Mouse (Mus musculus) bone marrow macrophage, adult 2 months (primary cell): ENCODE measurements around the gene Ffar3. TPM values are rescaled to one million over a fixed set of nuclear protein-coding genes. Genes with fewer than 3 reads are reported as not detected.
A peak's percentile ranks its signal among the peaks of the same experiment; 100 is the strongest.
"Not testable (repeated sequence)": the region's sequence is repeated elsewhere in the genome, so short reads cannot be mapped to it uniquely, and the experiment has no call there.

Experiments
- H3K27ac ChIP-seq: 2 replicates; pipeline ENCODE4 v1.5.1; 2012; ENCODE audit warnings: low read depth, low read length; ENCODE audit not compliant: insufficient read depth
- H3K4me1 ChIP-seq: 2 replicates; pipeline ENCODE4 v1.6.1; 2012; ENCODE audit warnings: low read length; ENCODE audit not compliant: control insufficient read depth, insufficient read depth
- H3K4me3 ChIP-seq: 2 replicates; pipeline ENCODE4 v1.5.1; 2012; ENCODE audit warnings: mild to moderate bottlenecking, low read length, moderate library complexity; ENCODE audit not compliant: insufficient read depth
- CTCF ChIP-seq: IDR thresholded peaks from 2 replicates; pipeline ENCODE4 v1.5.1; 2012; ENCODE audit warnings: low read depth, mild to moderate bottlenecking, low read length, moderate library complexity
- POLR2A ChIP-seq: IDR thresholded peaks from 2 replicates; pipeline ENCODE4 v1.6.1; 2012; ENCODE audit warnings: mild to moderate bottlenecking, low read depth, low read length, borderline replicate concordance
- polyA plus RNA-seq: library from polyadenylated mRNA; stranded (reverse); fragments of >200 nt; gene quantifications from 2 replicates; pipeline ENCODE4 v1.2.4, GENCODE M21; 2012; ENCODE audit not compliant: missing spikeins, insufficient read depth, insufficient read length

The Ffar3 gene
- polyA plus RNA-seq, 1 experiment = not detected

GRCm38 (mm10) chr7:30847386-30847785, 8.6 kb downstream of the Ffar3 start:
- Histone ChIP-seq H3K4me3 (no peak overlapping the region), H3K4me1 (peaks cover 9% of the 10 kb centered on the region), H3K27ac (no peak overlapping the region)
- TF ChIP-seq POLR2A = no peak
- no peak for TF ChIP-seq CTCF

- no peak overlapping the region for H3K4me3 ChIP-seq
- H3K4me1 ChIP-seq = peaks cover 16% of the 10 kb centered on the region
These were observed 9.4 kb downstream of the Ffar3 start for GRCm38 (mm10) chr7:30846505-30847053.

GRCm38 (mm10) chr7:30844676-30845297, 11.2 kb downstream of the Ffar3 start:
- peaks cover 18% of the 10 kb centered on the region for H3K4me1 ChIP-seq
- no peak for TF ChIP-seq CTCF
- TF ChIP-seq POLR2A = no peak
- no peak overlapping the region for H3K27ac ChIP-seq
- no peak overlapping the region for H3K4me3 ChIP-seq

More at GRCm38 (mm10) chr7:30846505-30847053, 9.4 kb downstream of the Ffar3 start:
- TF ChIP-seq POLR2A = no peak
- H3K27ac ChIP-seq = no peak overlapping the region

GRCm38 (mm10) chr7:30842092-30842491, 13.9 kb downstream of the Ffar3 start:
- no peak for TF ChIP-seq CTCF
- peak overlapping the region; percentile 15; the same call in 1 of the 2 replicates for H3K27ac ChIP-seq
- no peak overlapping the region for H3K4me3 ChIP-seq
- H3K4me1 ChIP-seq = peaks cover 18% of the 10 kb centered on the region

GRCm38 (mm10) chr7:30841379-30841778, 14.6 kb downstream of the Ffar3 start:
- Histone ChIP-seq H3K27ac (no peak overlapping the region), H3K4me3 (no peak overlapping the region), H3K4me1 (peaks cover 15% of the 10 kb centered on the region)
- TF ChIP-seq CTCF (no peak), POLR2A (no peak)

GRCm38 (mm10) chr7:30840306-30840705, 15.7 kb downstream of the Ffar3 start:
- Histone ChIP-seq H3K4me1 (peaks cover 14% of the 10 kb centered on the region), H3K27ac (no peak overlapping the region), H3K4me3 (no peak overlapping the region)
- no peak for TF ChIP-seq CTCF
- no peak for TF ChIP-seq POLR2A

GRCm38 (mm10) chr7:30837277-30837676, 18.7 kb downstream of the Ffar3 start:
- Histone ChIP-seq H3K27ac (no peak overlapping the region), H3K4me1 (peaks cover 7% of the 10 kb centered on the region), H3K4me3 (no peak overlapping the region)
- TF ChIP-seq POLR2A (no peak), CTCF (no peak)

GRCm38 (mm10) chr7:30832684-30833083, 23.3 kb downstream of the Ffar3 start:
- not testable (repeated sequence) for H3K4me1 ChIP-seq, H3K4me3 ChIP-seq, H3K27ac ChIP-seq

GRCm38 (mm10) chr7:30832261-30832660, 23.7 kb downstream of the Ffar3 start:
- Histone ChIP-seq H3K4me3 (no peak overlapping the region), H3K27ac (no peak overlapping the region), H3K4me1 (peaks cover 6% of the 10 kb centered on the region)
- TF ChIP-seq POLR2A (no peak), CTCF (no peak)

- peaks cover 6% of the 10 kb centered on the region for H3K4me1 ChIP-seq
- TF ChIP-seq CTCF (no peak), POLR2A (no peak)
These were observed 26.6 kb downstream of the Ffar3 start for GRCm38 (mm10) chr7:30829428-30829827.

GRCm38 (mm10) chr7:30828871-30829270, 27.1 kb downstream of the Ffar3 start:
- H3K27ac ChIP-seq, H3K4me3 ChIP-seq, H3K4me1 ChIP-seq: not testable (repeated sequence)

More at GRCm38 (mm10) chr7:30829428-30829827, 26.6 kb downstream of the Ffar3 start:
- Histone ChIP-seq H3K4me3 (no peak overlapping the region), H3K27ac (no peak overlapping the region)
